11 mouse cellular contexts compared by ENCODE assay signal in genomic region chr17:62889991-62890390, GRCm38 (mm10). TPM values are rescaled to one million over a fixed set of nuclear protein-coding genes. Genes with fewer than 3 reads are reported as not detected.
"Had no signal": no experiment of that assay in that cellular context is flagged by ENCODE, and none has a peak within 500 bp of the region (broad histone marks: within the 10 kb centered on the region; RNA-seq: fewer than 3 reads in every experiment).

No protein-coding gene starts in this region.

- DNase-seq: kidney, adult 18-20 months; kidney, postnatal 14 days; lung, adult 18-20 months; thymus, adult 18-20 months; thymus, postnatal 14 days had no signal

- H3K4me2 ChIP-seq: limb, embryonic 13.5 days; midbrain, embryonic 12.5 days; neural tube, embryonic 13.5 days had no signal

- H3K36me3 ChIP-seq: limb, embryonic 13.5 days; midbrain, embryonic 12.5 days; neural tube, embryonic 13.5 days had no signal

- H3K9ac ChIP-seq: limb, embryonic 13.5 days; liver, embryonic 14.5 days; midbrain, embryonic 12.5 days; neural tube, embryonic 13.5 days had no signal

- H3K9me3 ChIP-seq: limb, embryonic 13.5 days; midbrain, embryonic 12.5 days; neural tube, embryonic 13.5 days had no signal

- H3K27ac ChIP-seq: limb, embryonic 13.5 days; liver, embryonic 14.5 days; midbrain, embryonic 12.5 days; neural tube, embryonic 13.5 days had no signal

- H3K4me1 ChIP-seq: limb, embryonic 13.5 days; midbrain, embryonic 12.5 days; neural tube, embryonic 13.5 days had no signal

- H3K27me3 ChIP-seq: limb, embryonic 13.5 days; midbrain, embryonic 12.5 days; neural tube, embryonic 13.5 days had no signal

- ATAC-seq: midbrain, embryonic 16.5 days had no signal

- H3K4me3 ChIP-seq: limb, embryonic 13.5 days; midbrain, embryonic 12.5 days; neural tube, embryonic 13.5 days had no signal

RNA-seq across cellular contexts. Expression of gene Efna5, which starts 8.9 kb away (rescaled TPM):
- total RNA-seq: megakaryocyte-erythroid progenitor cell, adult 5-6 weeks had no signal
